Mouse (Mus musculus) lung, embryonic 16.5 days (tissue): ENCODE measurements at regions not wholly inside any gene's neighbourhood (a gene's known extent, or its start where the extent isn't known, plus 50 kb on each side); places are given as distances from the start of the nearest gene placed in this dataset.
"Not testable (repeated sequence)": the region's sequence is repeated elsewhere in the genome, so short reads cannot be mapped to it uniquely, and the experiment has no call there.

Source experiments
- ATAC-seq: fragments of 200-750 bp; cut with Nextera tagmentation; 2 replicates; pipeline ENCODE4 v1.8.0; 2017; ENCODE audit warnings: low read depth, mild to moderate bottlenecking, moderate library complexity
- H3K27ac ChIP-seq: fragments of 300-500 bp; sonication (generic); 2 replicates; pipeline ENCODE4 v1.5.1; 2014; ENCODE audit warnings: mild to moderate bottlenecking, control low read depth, low read length
- H3K27me3 ChIP-seq: fragments of 300-500 bp; sonication (generic); 2 replicates; pipeline ENCODE4 v1.6.1; 2014; ENCODE audit warnings: low read depth, low read length, mixed read lengths; ENCODE audit not compliant: control insufficient read depth, insufficient read depth
- H3K36me3 ChIP-seq: fragments of 300-500 bp; sonication (generic); 2 replicates; pipeline ENCODE4 v1.6.1; 2014; ENCODE audit warnings: low read length; ENCODE audit not compliant: control insufficient read depth, insufficient read depth
- H3K4me1 ChIP-seq: fragments of 300-500 bp; sonication (generic); replicated peaks from 2 replicates; pipeline ENCODE4 v1.6.1; 2014; ENCODE audit warnings: low read length, mixed read lengths; ENCODE audit not compliant: control insufficient read depth, insufficient read depth
- H3K4me2 ChIP-seq: fragments of 300-500 bp; sonication (generic); 2 replicates; pipeline ENCODE4 v1.6.1; 2014; ENCODE audit warnings: low read depth, low read length, control low read depth
- H3K4me3 ChIP-seq: fragments of 300-500 bp; sonication (generic); 2 replicates; pipeline ENCODE4 v1.5.1; 2014; ENCODE audit warnings: mild to moderate bottlenecking, low read length, control low read depth
- H3K9ac ChIP-seq: fragments of 300-500 bp; sonication (generic); 2 replicates; pipeline ENCODE4 v1.6.1; 2014; ENCODE audit warnings: low read length, control low read depth
- H3K9me3 ChIP-seq: fragments of 300-500 bp; sonication (generic); 2 replicates; pipeline ENCODE4 v1.6.1; 2016; ENCODE audit warnings: low read length; ENCODE audit not compliant: control insufficient read depth
- WGBS: fragments of 180-500 bp; shearing (Covaris S2); extraction: QIAGEN DNeasy Blood & Tissue Kit; methylation state at CpG from one replicate; pipeline ENCODE4 v1.1.7; 2014; 5-methylcytosine and 5-hydroxymethylcytosine counted together

DNA sequence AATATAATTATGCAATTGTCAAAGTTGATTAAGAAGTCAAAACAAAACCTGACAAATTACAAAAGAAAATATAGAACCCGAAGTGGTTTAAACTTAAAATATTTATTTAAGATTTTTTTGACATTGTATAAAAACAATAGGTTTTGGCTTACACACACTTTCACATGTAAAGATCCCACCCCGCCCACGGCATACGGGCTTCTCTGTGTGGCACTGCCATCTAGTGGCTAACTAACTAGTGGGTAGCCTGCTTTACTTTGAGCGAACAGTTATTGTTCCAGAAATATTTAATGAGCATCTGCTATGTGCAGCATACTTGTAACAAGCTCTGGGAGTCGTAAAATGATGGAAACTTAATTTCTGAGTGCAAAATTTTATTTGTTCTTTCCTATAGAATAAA, 716.3 kb upstream of the Intu start:
- H3K4me2 ChIP-seq, result no peak overlapping the region
- no peak overlapping the region for H3K27ac ChIP-seq
- H3K27me3 ChIP-seq, result no peaks in the 10 kb centered on the region
- H3K9ac ChIP-seq, result no peak overlapping the region
- no peaks in the 10 kb centered on the region for H3K4me1 ChIP-seq
- no peaks in the 10 kb centered on the region for H3K36me3 ChIP-seq
- H3K9me3 ChIP-seq, result no peaks in the 10 kb centered on the region
- WGBS, result 16% methylated on average over 6 of the region's 6 CpGs
- ATAC-seq, result peak; percentile 75; the same call in 1 of the 2 replicates
- no peak overlapping the region for H3K4me3 ChIP-seq

DNA sequence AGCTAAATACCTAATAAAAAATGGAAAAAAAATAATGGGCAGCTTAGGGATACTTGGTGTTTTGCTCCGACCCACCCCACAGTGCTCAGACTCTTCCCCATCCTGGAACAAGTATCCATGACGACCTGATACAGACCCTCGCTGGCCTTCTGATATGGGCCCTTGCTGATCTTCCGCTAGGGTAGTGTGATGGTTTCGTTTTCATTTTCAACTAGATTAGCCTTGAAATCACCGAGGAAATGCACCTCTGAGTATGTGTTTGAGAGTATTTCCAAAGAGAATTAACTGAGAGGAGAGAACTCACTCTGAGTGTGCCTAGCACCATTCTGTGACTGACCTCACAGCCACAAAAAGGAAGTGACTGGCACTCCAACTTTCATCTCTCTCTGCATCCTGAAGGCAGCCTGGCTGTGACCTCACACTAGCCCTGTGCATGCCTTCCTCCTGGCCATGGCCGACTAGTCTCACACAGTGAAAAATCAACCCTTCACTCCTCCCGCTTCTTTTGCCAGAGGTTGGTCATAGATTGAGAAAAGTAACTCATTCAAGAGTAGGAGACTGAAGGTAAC, 700.5 kb upstream of the Intu start:
- no peak overlapping the region for H3K27ac ChIP-seq
- no peak overlapping the region for H3K4me2 ChIP-seq
- H3K4me3 ChIP-seq, result no peak overlapping the region
- no peaks in the 10 kb centered on the region for H3K27me3 ChIP-seq
- no peaks in the 10 kb centered on the region for H3K36me3 ChIP-seq
- H3K9ac ChIP-seq, result no peak overlapping the region
- H3K4me1 ChIP-seq, result no peaks in the 10 kb centered on the region
- no peak for ATAC-seq
- 81% methylated on average over 8 of the region's 8 CpGs for whole genome bisulfite sequencing
- H3K9me3 ChIP-seq, result no peaks in the 10 kb centered on the region

DNA sequence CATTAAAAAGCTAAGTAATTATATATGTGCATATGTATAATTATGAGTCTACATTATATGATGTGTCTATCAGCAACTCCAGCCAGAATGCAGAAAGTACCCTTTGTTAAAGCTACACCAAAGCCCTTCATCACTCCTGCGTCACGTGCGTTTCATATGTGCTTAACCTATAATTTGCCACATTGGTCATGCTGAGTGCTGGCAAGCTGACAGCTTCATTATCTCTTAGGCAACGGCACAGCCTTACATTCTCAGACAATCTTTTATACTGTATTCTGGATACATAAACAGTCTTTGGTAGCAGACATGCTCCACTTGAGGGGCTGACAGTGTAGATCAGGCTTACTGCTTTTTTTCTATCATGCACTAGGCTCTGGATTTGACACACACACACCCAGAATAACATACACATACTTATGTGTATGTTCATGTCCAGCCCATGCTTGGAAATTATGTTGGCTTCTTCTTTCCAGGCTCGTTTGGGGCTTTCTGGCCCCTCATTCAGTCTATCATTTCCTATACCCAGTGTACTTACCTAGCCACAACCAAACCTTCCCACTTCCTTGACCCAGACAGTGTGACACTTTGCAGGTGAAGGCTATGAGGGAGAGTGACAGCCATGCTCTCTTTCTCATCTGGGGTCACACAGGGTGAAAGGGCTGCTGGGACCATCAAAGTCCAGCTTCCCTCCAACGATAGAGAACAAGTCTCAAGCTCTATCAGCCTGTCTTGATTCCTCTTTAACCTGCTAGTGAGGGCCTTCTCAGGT, 692.5 kb upstream of the Intu start:
- no peak for ATAC-seq
- 53% methylated on average over 6 of the region's 6 CpGs for WGBS
- H3K27me3 ChIP-seq, result no peaks in the 10 kb centered on the region
- H3K4me2 ChIP-seq, result no peak overlapping the region
- H3K27ac ChIP-seq, result no peak overlapping the region
- no peak overlapping the region for H3K9ac ChIP-seq
- no peak overlapping the region for H3K4me3 ChIP-seq
- no peaks in the 10 kb centered on the region for H3K9me3 ChIP-seq
- H3K4me1 ChIP-seq, result no peaks in the 10 kb centered on the region
- no peaks in the 10 kb centered on the region for H3K36me3 ChIP-seq

DNA sequence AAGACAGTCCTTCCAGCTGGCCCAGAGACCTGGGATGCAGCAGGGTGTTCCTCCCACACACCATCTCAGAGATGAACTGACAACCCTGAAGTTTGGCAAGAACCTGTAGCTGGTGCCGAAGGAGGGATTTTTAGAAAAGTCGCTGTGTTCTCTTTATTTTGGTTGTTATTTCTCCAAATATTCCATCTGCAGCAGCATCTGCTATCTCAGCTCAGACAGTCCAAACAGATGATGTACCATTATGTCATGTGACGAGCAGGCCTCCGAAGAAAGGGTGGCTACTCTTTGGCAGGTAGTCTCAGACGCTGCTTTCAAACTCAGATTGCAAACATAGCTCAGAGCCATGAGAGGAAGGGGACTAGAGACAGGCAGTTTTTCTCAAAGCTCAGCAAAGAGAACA, 690.1 kb upstream of the Intu start:
- ATAC-seq, result no peak
- Histone ChIP-seq H3K27ac (no peak overlapping the region), H3K9me3 (no peaks in the 10 kb centered on the region), H3K4me1 (no peaks in the 10 kb centered on the region), H3K4me3 (no peak overlapping the region), H3K27me3 (no peaks in the 10 kb centered on the region), H3K9ac (no peak overlapping the region), H3K36me3 (no peaks in the 10 kb centered on the region), H3K4me2 (no peak overlapping the region)
- WGBS, result 80% methylated on average over 5 of the region's 5 CpGs

DNA sequence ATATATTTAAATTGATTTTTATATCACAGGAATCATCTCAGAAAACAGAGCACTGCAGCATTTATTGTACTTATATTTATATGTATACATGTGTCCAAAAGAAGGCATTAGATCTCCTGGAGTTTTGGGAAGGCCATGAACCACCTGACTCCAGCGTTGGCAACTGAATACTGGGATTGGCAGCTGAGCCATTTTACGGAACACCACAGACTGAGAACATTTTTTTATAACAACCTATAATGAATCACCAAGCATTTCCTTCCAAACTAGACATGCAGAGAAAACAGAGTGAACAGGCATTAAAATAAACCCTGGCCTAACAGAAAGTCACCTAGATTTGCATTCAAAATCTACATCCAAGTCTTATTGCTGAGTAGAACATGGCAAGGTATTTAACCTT, 686.0 kb upstream of the Intu start:
- H3K27ac ChIP-seq, result no peak overlapping the region
- H3K9me3 ChIP-seq, result no peaks in the 10 kb centered on the region
- no peak overlapping the region for H3K4me3 ChIP-seq
- no peaks in the 10 kb centered on the region for H3K4me1 ChIP-seq
- H3K36me3 ChIP-seq, result no peaks in the 10 kb centered on the region
- ATAC-seq, result no peak
- H3K4me2 ChIP-seq, result no peak overlapping the region
- no peaks in the 10 kb centered on the region for H3K27me3 ChIP-seq
- 71% methylated on average over 2 of the region's 2 CpGs for WGBS
- H3K9ac ChIP-seq, result no peak overlapping the region

DNA sequence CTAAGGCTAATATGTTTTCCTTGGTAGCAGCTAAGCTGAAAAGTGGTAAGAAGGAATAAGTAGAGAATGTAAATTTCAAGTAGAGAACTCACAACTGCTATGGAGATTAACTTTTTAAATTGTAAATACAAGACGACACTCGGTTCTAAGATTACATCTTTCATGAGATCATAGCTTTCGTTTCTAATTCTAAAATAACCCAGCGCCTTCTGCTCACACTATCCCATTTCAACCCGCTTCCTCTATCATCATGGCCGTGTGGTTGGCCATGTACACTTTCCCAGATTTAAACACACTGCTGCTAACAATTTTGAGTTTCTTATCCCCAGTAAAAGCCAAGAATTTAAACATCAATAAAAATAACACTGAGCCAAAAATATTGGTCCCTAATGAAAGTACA, 682.3 kb upstream of the Intu start:
- no peak for ATAC-seq

DNA sequence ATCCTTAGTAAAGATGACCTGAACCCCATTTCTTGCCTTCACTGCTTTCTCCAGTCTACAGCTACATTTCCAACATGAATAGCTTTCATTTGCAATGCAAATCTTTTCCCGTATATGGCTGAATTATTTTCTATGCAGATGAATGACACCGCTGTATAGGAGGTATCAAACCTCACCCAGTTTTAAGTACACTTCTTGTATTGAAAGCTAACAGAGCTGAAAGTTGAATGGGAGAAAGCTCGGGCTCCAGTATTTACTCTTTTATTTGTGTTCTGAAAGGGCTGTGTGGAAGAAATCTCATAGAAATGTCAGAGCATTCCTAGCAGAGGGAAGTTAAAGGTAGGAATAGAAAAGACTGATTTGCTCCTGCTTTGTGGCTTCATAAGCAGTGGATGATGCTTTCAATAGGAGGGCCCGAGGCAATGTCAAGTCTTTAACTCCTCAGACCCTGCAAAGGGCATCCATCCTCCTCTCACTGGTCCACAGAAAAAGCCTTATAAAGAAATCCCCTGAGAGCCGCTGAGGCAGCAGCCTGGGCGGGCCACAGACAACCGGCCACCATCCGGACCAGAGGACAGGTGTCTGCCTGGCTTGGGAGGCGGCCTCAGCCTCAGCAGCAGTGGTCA, 673.8 kb upstream of the Intu start:
- 84% methylated on average over 8 of the region's 9 CpGs for WGBS
- H3K27ac ChIP-seq, result no peak overlapping the region
- no peaks in the 10 kb centered on the region for H3K36me3 ChIP-seq
- H3K4me3 ChIP-seq, result no peak overlapping the region
- H3K9me3 ChIP-seq, result no peaks in the 10 kb centered on the region
- H3K4me2 ChIP-seq, result no peak overlapping the region
- H3K9ac ChIP-seq, result no peak overlapping the region
- no peak for ATAC-seq
- H3K4me1 ChIP-seq, result no peaks in the 10 kb centered on the region
- no peaks in the 10 kb centered on the region for H3K27me3 ChIP-seq

More for the DNA sequence above, 682.3 kb upstream of the Intu start:
- H3K4me2 ChIP-seq, result no peak overlapping the region
- H3K27ac ChIP-seq, result no peak overlapping the region
- no peak overlapping the region for H3K4me3 ChIP-seq
- H3K4me1 ChIP-seq, result no peaks in the 10 kb centered on the region
- H3K9me3 ChIP-seq, result no peaks in the 10 kb centered on the region
- 88% methylated on average over 6 of the region's 6 CpGs for WGBS
- no peaks in the 10 kb centered on the region for H3K27me3 ChIP-seq
- H3K36me3 ChIP-seq, result no peaks in the 10 kb centered on the region
- H3K9ac ChIP-seq, result no peak overlapping the region

DNA sequence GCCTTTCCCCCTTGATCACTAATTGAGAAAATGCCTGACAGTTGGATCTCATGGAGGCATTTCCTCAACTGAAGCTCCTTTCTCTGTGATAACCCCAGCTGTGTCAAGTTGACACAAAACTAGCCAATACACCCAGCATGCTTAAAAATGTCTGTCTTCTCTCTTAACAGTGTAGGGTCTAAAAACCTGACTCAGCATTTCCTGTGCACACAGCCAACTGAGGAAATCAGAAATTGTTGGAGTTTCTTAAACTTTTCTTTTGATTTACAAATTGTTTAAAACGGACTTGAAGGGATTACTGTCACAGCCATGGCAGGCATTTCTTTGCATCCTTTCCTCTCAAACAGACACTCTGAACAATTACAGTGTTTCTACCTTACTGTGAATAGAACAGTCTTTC, 655.0 kb upstream of the Intu start:
- ATAC-seq, H3K4me3 ChIP-seq, H3K27ac ChIP-seq, H3K4me2 ChIP-seq, H3K36me3 ChIP-seq, H3K9ac ChIP-seq, H3K4me1 ChIP-seq, H3K9me3 ChIP-seq, H3K27me3 ChIP-seq: not testable (repeated sequence)
- 55% methylated on average over 1 of the region's 1 CpGs for WGBS

DNA sequence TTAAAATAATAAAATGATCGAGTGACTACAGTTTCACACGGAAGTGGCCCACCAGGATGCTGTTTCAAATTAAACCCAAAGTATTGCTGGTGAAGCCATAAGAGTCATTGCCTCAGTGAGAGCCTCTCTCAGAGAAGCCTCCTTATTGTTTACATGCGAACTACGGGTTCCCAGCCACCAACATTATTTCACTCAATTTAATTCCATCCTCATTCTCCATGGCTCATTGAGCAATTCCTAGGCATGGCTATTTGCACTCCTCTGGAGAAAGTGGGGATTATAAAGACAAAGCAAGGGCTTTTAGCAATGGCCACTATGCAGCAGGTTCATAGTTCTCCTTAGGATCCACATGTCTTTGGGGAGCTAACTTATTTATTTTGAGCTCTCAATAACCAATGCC, 646.7 kb upstream of the Intu start:
- H3K27ac ChIP-seq, result no peak overlapping the region
- WGBS, result 83% methylated on average over 4 of the region's 4 CpGs

More for the DNA sequence above, 646.7 kb upstream of the Intu start:
- ATAC-seq, result no peak
- Histone ChIP-seq H3K9me3 (no peaks in the 10 kb centered on the region), H3K4me1 (no peaks in the 10 kb centered on the region), H3K27me3 (no peaks in the 10 kb centered on the region), H3K4me2 (no peak overlapping the region), H3K36me3 (no peaks in the 10 kb centered on the region), H3K4me3 (no peak overlapping the region), H3K9ac (no peak overlapping the region)
